14 mouse cellular contexts compared by ENCODE assay signal in genomic region chr6:92132021-92132911, GRCm38 (mm10). TPM values are rescaled to one million over a fixed set of nuclear protein-coding genes. Genes with fewer than 3 reads are reported as not detected.
DNase-seq lines count a peak whose midpoint lies in the region; ATAC-seq and TF ChIP-seq lines count a peak whose summit lies in the region.
"Had no signal": no experiment of that assay in that cellular context is flagged by ENCODE, and none has a peak within 500 bp of the region (broad histone marks: within the 10 kb centered on the region; RNA-seq: fewer than 3 reads in every experiment).

No protein-coding gene starts in this region.

- no peak overlapping the region for H3K9ac ChIP-seq in midbrain, embryonic 16.5 days (ENCODE audit: low read depth, low read length)
- H3K9ac ChIP-seq in liver, postnatal 0 days (replicated peaks) = no peak overlapping the region
- H3K9ac ChIP-seq: embryonic facial prominence, embryonic 15.5 days; hindbrain, embryonic 12.5 days; neural tube, embryonic 12.5 days had no signal

- no peaks in the 10 kb centered on the region for H3K9me3 ChIP-seq in G1E (replicated peaks)
- no peaks in the 10 kb centered on the region for H3K9me3 ChIP-seq in midbrain, embryonic 16.5 days (replicated peaks; ENCODE audit: control insufficient read depth, low read length, poor library complexity, severe bottlenecking)
- H3K9me3 ChIP-seq in liver, postnatal 0 days (ENCODE audit: low read length) = no peaks in the 10 kb centered on the region
- H3K9me3 ChIP-seq: embryonic facial prominence, embryonic 15.5 days; hindbrain, embryonic 12.5 days; megakaryocyte, embryonic 14.5 days; neural tube, embryonic 12.5 days had no signal

- no peak for TF ChIP-seq EP300 in liver, postnatal 0 days (IDR thresholded peaks at IDR 0.05; ENCODE audit: low read depth)

- H3K27ac ChIP-seq in midbrain, embryonic 16.5 days (ENCODE audit: low read length) = no peak overlapping the region
- H3K27ac ChIP-seq in liver, postnatal 0 days (ENCODE audit: low read depth) = no peak overlapping the region
- H3K27ac ChIP-seq: embryonic facial prominence, embryonic 15.5 days; hindbrain, embryonic 12.5 days; kidney, postnatal 0 days; neural tube, embryonic 12.5 days had no signal

- 95% methylated on average over 3 of the region's 3 CpGs for WGBS in midbrain, embryonic 16.5 days
- 66% methylated on average over 3 of the region's 3 CpGs for WGBS in liver, postnatal 0 days (ENCODE audit: insufficient replicate concordance)

- peaks cover 30% of the 10 kb centered on the region for H3K36me3 ChIP-seq in G1E (replicated peaks)
- no peaks in the 10 kb centered on the region for H3K36me3 ChIP-seq in midbrain, embryonic 16.5 days (ENCODE audit: control insufficient read depth, insufficient read depth, low read length)
- no peaks in the 10 kb centered on the region for H3K36me3 ChIP-seq in liver, postnatal 0 days (replicated peaks; ENCODE audit: insufficient read depth, low read length)
- H3K36me3 ChIP-seq: hindbrain, embryonic 12.5 days; neural tube, embryonic 12.5 days had no signal

- DNase-seq in kidney, postnatal 10 days = peak; percentile 19
- no peak for DNase-seq in kidney, adult 11 months
- DNase-seq in 416B (ENCODE audit: low read depth) (peak; percentile 45), G1E (ENCODE audit: low spot score) (no peak)
- no peak for DNase-seq in urinary bladder, postnatal 25 days (ENCODE audit: low spot score)
- DNase-seq in liver, postnatal 0 days = no peak
- DNase-seq: cerebellum, adult 2 months had no signal

- H3K4me1 ChIP-seq in G1E (ENCODE audit: insufficient read depth, low read depth, low read length) = peaks cover 23% of the 10 kb centered on the region
- 0 out of 2 replicates have a peak, but pooled peaks cover 2% of the 10 kb centered on the region for H3K4me1 ChIP-seq in midbrain, embryonic 16.5 days (ENCODE audit: control insufficient read depth, insufficient read depth, low read length)
- H3K4me1 ChIP-seq in liver, postnatal 0 days (ENCODE audit: insufficient read depth) = peaks cover 14% of the 10 kb centered on the region
- H3K4me1 ChIP-seq: neural tube, embryonic 12.5 days had no signal

- no peaks in the 10 kb centered on the region for H3K27me3 ChIP-seq in G1E (ENCODE audit: insufficient read depth, low read length)
- no peaks in the 10 kb centered on the region for H3K27me3 ChIP-seq in midbrain, embryonic 16.5 days (ENCODE audit: control insufficient read depth, insufficient read depth, low read depth, low read length)
- no peaks in the 10 kb centered on the region for H3K27me3 ChIP-seq in liver, postnatal 0 days (ENCODE audit: insufficient read depth, low read length)
- H3K27me3 ChIP-seq: embryonic facial prominence, embryonic 15.5 days; hindbrain, embryonic 12.5 days; megakaryocyte, embryonic 14.5 days; neural tube, embryonic 12.5 days had no signal

- H3K4me3 ChIP-seq in G1E (ENCODE audit: low read depth, low read length) = no peak overlapping the region
- no peak overlapping the region for H3K4me3 ChIP-seq in midbrain, embryonic 16.5 days (ENCODE audit: low read depth, low read length)
- H3K4me3 ChIP-seq in liver, postnatal 0 days (ENCODE audit: low read depth, low read length) = no peak overlapping the region
- H3K4me3 ChIP-seq: embryonic facial prominence, embryonic 15.5 days; hindbrain, embryonic 12.5 days; megakaryocyte, embryonic 14.5 days; neural tube, embryonic 12.5 days had no signal

- no peak overlapping the region for H3K4me2 ChIP-seq in midbrain, embryonic 16.5 days (ENCODE audit: low read length)
- H3K4me2 ChIP-seq in liver, postnatal 0 days (ENCODE audit: low read depth, low read length) = no peak overlapping the region
- H3K4me2 ChIP-seq: embryonic facial prominence, embryonic 15.5 days; hindbrain, embryonic 12.5 days; neural tube, embryonic 12.5 days had no signal

- peak; percentile 66 for ATAC-seq in G1E (ENCODE audit: extremely low read depth, insufficient number of reproducible peaks, low FRiP score, poor library complexity, severe bottlenecking)
- ATAC-seq in inflammation-experienced regulatory T-cells, adult 6 months = peak; percentile 51
- ATAC-seq in midbrain, embryonic 16.5 days = no peak
- ATAC-seq in liver, postnatal 0 days = no peak

- no peak for TF ChIP-seq CTCF in G1E (IDR thresholded peaks at IDR 0.05; ENCODE audit: low read depth, low read length)
- no peak for TF ChIP-seq CTCF in liver, postnatal 0 days (IDR thresholded peaks at IDR 0.05; ENCODE audit: low read depth)

RNA-seq across cellular contexts. Expression of gene Nr2c2, which starts 41.1 kb away (rescaled TPM):
- total RNA-seq in G1E (2014; fragmentation: Nextera tagmentation) (48.0 and 60.9 TPM in 2 replicates), G1E (2017) (43.1 and 47.9 TPM in 2 replicates)
- 4.5 and 5.6 TPM in 2 replicates for polyA plus RNA-seq in G1E (2012)
- 100 to 1,000 TPM in 1 of 3 experiments, 10 to 100 TPM in 2; 56.7 to 125 (median 94.5) TPM for polyA plus RNA-seq in inflammation-experienced regulatory T-cells, adult 6 months (2017; shearing (Covaris generic))
- polyA plus RNA-seq in midbrain, embryonic 16.5 days (2015; fragmentation: Nextera tagmentation; extraction: Ambion mirVana) = 18.7 and 23.4 TPM in 2 replicates
- polyA plus RNA-seq in liver, postnatal 0 days (2015; fragmentation: Nextera tagmentation; extraction: Ambion mirVana) = 4.3 and 4.9 TPM in 2 replicates

RNA-seq across cellular contexts. Expression of gene Mrps25, which starts 51.6 kb away (rescaled TPM):
- total RNA-seq in G1E (2014; fragmentation: Nextera tagmentation) = 12.3 and 15.8 TPM in 2 replicates
- 89.3 and 105 TPM in 2 replicates for total RNA-seq in G1E (2017)
- 9.0 and 11.9 TPM in 2 replicates for polyA plus RNA-seq in G1E (2012)
- polyA plus RNA-seq in inflammation-experienced regulatory T-cells, adult 6 months (2017; shearing (Covaris generic)) = 10 to 100 TPM; 40.1 to 68.0 (median 49.6) TPM
- polyA plus RNA-seq in midbrain, embryonic 16.5 days (2015; fragmentation: Nextera tagmentation; extraction: Ambion mirVana) = 62.4 and 64.8 TPM in 2 replicates
- polyA plus RNA-seq in liver, postnatal 0 days (2015; fragmentation: Nextera tagmentation; extraction: Ambion mirVana) = 20.7 and 23.8 TPM in 2 replicates

Comparison
In these comparisons a context has a peak if more than half of its experiments do, and no peak if none do; other contexts are left out.
1. DNase-seq: peak in kidney, postnatal 10 days (single experiment) and 416B (single experiment); none in kidney, adult 11 months (single experiment), G1E (single experiment), urinary bladder, postnatal 25 days (single experiment) and liver, postnatal 0 days (single experiment).
2. ATAC-seq: peak in G1E (single experiment) and inflammation-experienced regulatory T-cells, adult 6 months (single experiment); none in midbrain, embryonic 16.5 days (single experiment) and liver, postnatal 0 days (single experiment).